Mouse (Mus musculus): Measurements from ENCODE around the gene Kcnj11. TPM values are rescaled to one million over a fixed set of nuclear protein-coding genes. Genes with fewer than 3 reads are reported as not detected.

The Kcnj11 gene
- polyA plus RNA-seq, 1 experiment from 2014 or later, result not detected

- H3K4me1 ChIP-seq (ENCODE audit: insufficient read depth), result peaks cover 2% of the 10 kb centered on the region; the same call in 1 of the 2 replicates
- H3K4me3 ChIP-seq (ENCODE audit: low read depth, low read length), result no peak overlapping the region
Measured at GRCm38 (mm10) chr7:46105484-46105883, 4.9 kb upstream of the Kcnj11 start.

DNA sequence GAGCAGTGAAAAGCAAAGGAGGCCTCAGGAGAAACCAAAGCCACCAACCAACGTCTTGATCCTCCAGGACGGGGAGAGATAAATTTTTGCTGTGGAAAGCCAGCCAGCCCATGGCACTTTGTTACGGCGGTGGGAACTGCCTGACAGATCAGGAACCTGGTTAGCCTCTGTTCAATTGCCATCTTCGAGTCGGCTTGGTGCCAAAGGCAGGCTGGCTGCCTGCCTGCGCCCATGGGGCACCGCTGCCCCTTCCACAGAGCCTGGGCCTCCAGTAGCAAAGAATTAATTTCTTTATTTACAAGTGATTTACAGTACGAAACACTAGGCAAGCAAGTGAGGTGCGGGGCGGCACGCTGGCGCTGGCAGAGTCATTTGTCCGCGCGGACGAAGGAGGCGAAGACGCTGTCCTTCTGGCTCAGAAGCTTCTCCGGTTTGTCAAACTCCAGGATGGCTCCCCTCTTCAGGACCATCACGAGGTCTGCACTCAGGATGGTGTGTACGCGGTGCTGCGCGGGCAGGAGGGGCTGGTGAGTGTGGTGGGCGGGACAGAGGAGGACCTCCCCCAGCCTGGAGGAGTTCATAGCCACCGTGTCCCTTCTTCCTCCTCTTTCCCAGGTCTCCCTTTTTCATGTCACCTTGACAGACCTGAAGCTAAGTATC, 3.8 kb upstream of the Kcnj11 start:
- 76% methylated on average over 27 of the region's 27 CpGs for WGBS
- Histone ChIP-seq H3K4me2 (no peak overlapping the region), H3K27me3 (ENCODE audit: insufficient read depth, low read length) (peaks cover 5% of the 10 kb centered on the region; the same call in 1 of the 2 replicates), H3K9ac (no peak overlapping the region), H3K27ac (ENCODE audit: low read depth) (no peak overlapping the region), H3K9me3 (ENCODE audit: low read depth, low read length) (no peaks in the 10 kb centered on the region), H3K36me3 (ENCODE audit: insufficient read depth) (no peaks in the 10 kb centered on the region), H3K4me1 (ENCODE audit: insufficient read depth) (peaks cover 4% of the 10 kb centered on the region; the same call in 1 of the 2 replicates), H3K4me3 (ENCODE audit: low read depth, low read length) (no peak overlapping the region)
- ATAC-seq (ENCODE audit: insufficient read depth), result no peak
- DNase-seq, result no peak
- TF ChIP-seq CTCF (IDR thresholded peaks at IDR 0.05; ENCODE audit: low read depth), result no peak

More at GRCm38 (mm10) chr7:46105484-46105883, 4.9 kb upstream of the Kcnj11 start:
- Histone ChIP-seq H3K9me3 (ENCODE audit: low read depth, low read length) (no peaks in the 10 kb centered on the region), H3K9ac (no peak overlapping the region), H3K36me3 (ENCODE audit: insufficient read depth) (no peaks in the 10 kb centered on the region), H3K27ac (ENCODE audit: low read depth) (no peak overlapping the region), H3K4me2 (no peak overlapping the region), H3K27me3 (ENCODE audit: insufficient read depth, low read length) (no peaks in the 10 kb centered on the region)
- no peak for DNase-seq
- no peak for ATAC-seq (ENCODE audit: insufficient read depth)
- WGBS, result 83% methylated on average over 7 of the region's 7 CpGs
- no peak for TF ChIP-seq CTCF (IDR thresholded peaks at IDR 0.05; ENCODE audit: low read depth)

DNA sequence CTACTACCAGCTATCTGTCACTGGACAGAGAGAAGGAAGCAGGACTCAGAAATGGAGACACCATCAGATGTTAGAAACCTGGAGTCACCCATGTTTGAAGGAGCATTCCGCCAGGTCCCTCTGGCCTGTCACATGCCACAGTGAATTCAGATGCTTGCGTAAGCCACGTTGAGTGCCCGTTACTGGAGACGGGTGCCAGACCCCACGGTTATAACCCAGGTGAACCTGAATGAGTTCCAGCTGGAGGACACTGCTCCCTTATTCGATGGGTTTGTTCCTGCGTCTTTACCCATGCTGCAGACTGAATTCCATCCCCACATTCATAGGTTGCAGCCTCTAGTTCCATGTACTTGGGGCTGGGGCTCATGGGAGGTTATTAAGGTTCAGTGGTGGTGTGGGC, 3.2 kb upstream of the Kcnj11 start:
- Histone ChIP-seq H3K27me3 (ENCODE audit: insufficient read depth, low read length) (peaks cover 6% of the 10 kb centered on the region; the same call in 1 of the 2 replicates), H3K36me3 (ENCODE audit: insufficient read depth) (no peaks in the 10 kb centered on the region), H3K27ac (ENCODE audit: low read depth) (no peak overlapping the region), H3K9ac (no peak overlapping the region), H3K4me2 (no peak overlapping the region), H3K4me3 (ENCODE audit: low read depth, low read length) (no peak overlapping the region), H3K4me1 (ENCODE audit: insufficient read depth) (peaks cover 4% of the 10 kb centered on the region; the same call in 1 of the 2 replicates), H3K9me3 (ENCODE audit: low read depth, low read length) (no peaks in the 10 kb centered on the region)
- ATAC-seq (ENCODE audit: insufficient read depth) (no peak), DNase-seq (no peak)
- WGBS, result 78% methylated on average over 8 of the region's 8 CpGs
- no peak for TF ChIP-seq CTCF (IDR thresholded peaks at IDR 0.05; ENCODE audit: low read depth)

- no peak overlapping the region for H3K4me2 ChIP-seq
- 71% methylated on average over 8 of the region's 8 CpGs for WGBS
Measured at GRCm38 (mm10) chr7:46103075-46103591, 2.6 kb upstream of the Kcnj11 start.

DNA sequence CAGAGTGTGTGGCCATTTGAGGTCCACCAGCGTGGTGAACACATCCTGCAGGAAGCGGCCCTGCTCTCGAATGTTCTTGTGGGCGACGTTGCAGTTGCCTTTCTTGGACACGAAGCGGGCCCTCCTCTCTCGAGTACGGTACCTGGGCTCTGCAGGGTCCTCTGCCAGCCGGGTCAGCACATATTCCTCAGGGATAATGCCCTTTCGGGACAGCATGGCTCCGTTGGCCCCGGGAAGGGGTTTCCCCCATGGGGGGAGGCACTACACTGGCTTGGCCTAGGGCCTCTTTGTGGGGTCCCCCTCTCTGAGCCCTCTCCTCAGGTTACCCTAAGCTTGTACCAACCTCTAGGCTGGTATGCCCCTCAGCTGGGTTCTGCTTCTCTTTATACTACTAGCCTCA, 882 bp downstream of the Kcnj11 start:
- WGBS, result 78% methylated on average over 13 of the region's 13 CpGs
- DNase-seq (no peak), ATAC-seq (ENCODE audit: insufficient read depth) (no peak)
- H3K9ac ChIP-seq, result no peak overlapping the region
- peaks cover 4% of the 10 kb centered on the region; the same call in 1 of the 2 replicates for H3K4me1 ChIP-seq (ENCODE audit: insufficient read depth)
- TF ChIP-seq CTCF (IDR thresholded peaks at IDR 0.05; ENCODE audit: low read depth), result no peak
- no peak overlapping the region for H3K4me3 ChIP-seq (ENCODE audit: low read depth, low read length)
- H3K9me3 ChIP-seq (ENCODE audit: low read depth, low read length), result no peaks in the 10 kb centered on the region
- H3K27ac ChIP-seq (ENCODE audit: low read depth), result no peak overlapping the region
- H3K36me3 ChIP-seq (ENCODE audit: insufficient read depth), result no peaks in the 10 kb centered on the region
- H3K4me2 ChIP-seq, result no peak overlapping the region
- H3K27me3 ChIP-seq (ENCODE audit: insufficient read depth, low read length), result peaks cover 13% of the 10 kb centered on the region

More at GRCm38 (mm10) chr7:46103075-46103591, 2.6 kb upstream of the Kcnj11 start:
- DNase-seq (no peak), ATAC-seq (ENCODE audit: insufficient read depth) (no peak)
- H3K4me1 ChIP-seq (ENCODE audit: insufficient read depth), result peaks cover 4% of the 10 kb centered on the region; the same call in 1 of the 2 replicates
- no peak overlapping the region for H3K27ac ChIP-seq (ENCODE audit: low read depth)
- H3K4me3 ChIP-seq (ENCODE audit: low read depth, low read length), result no peak overlapping the region
- H3K27me3 ChIP-seq (ENCODE audit: insufficient read depth, low read length), result peaks cover 6% of the 10 kb centered on the region; the same call in 1 of the 2 replicates
- H3K36me3 ChIP-seq (ENCODE audit: insufficient read depth), result no peaks in the 10 kb centered on the region
- TF ChIP-seq CTCF (IDR thresholded peaks at IDR 0.05; ENCODE audit: low read depth), result no peak
- no peak overlapping the region for H3K9ac ChIP-seq
- H3K9me3 ChIP-seq (ENCODE audit: low read depth, low read length), result no peaks in the 10 kb centered on the region

GRCm38 (mm10) chr7:46098919-46099286, 1.7 kb downstream of the Kcnj11 start:
- no peak overlapping the region for H3K4me2 ChIP-seq
- H3K4me3 ChIP-seq (ENCODE audit: low read depth, low read length), result no peak overlapping the region
- no peaks in the 10 kb centered on the region for H3K36me3 ChIP-seq (ENCODE audit: insufficient read depth)
- DNase-seq (no peak), ATAC-seq (ENCODE audit: insufficient read depth) (no peak)
- WGBS, result 87% methylated on average over 19 of the region's 19 CpGs
- peaks cover 4% of the 10 kb centered on the region; the same call in 1 of the 2 replicates for H3K4me1 ChIP-seq (ENCODE audit: insufficient read depth)
- H3K9ac ChIP-seq, result no peak overlapping the region
- H3K27me3 ChIP-seq (ENCODE audit: insufficient read depth, low read length), result peaks cover 13% of the 10 kb centered on the region
- no peaks in the 10 kb centered on the region for H3K9me3 ChIP-seq (ENCODE audit: low read depth, low read length)
- H3K27ac ChIP-seq (ENCODE audit: low read depth), result no peak overlapping the region
- no peak for TF ChIP-seq CTCF (IDR thresholded peaks at IDR 0.05; ENCODE audit: low read depth)

GRCm38 (mm10) chr7:46098221-46098918, 2.2 kb downstream of the Kcnj11 start:
- H3K27me3 ChIP-seq (ENCODE audit: insufficient read depth, low read length), result peaks cover 13% of the 10 kb centered on the region
- no peak overlapping the region; the same call in 1 of the 2 replicates for H3K4me2 ChIP-seq
- WGBS, result 66% methylated on average over 19 of the region's 19 CpGs
- no peak overlapping the region; the same call in 1 of the 2 replicates for H3K27ac ChIP-seq (ENCODE audit: low read depth)
- H3K4me3 ChIP-seq (ENCODE audit: low read depth, low read length), result no peak overlapping the region
- H3K4me1 ChIP-seq (ENCODE audit: insufficient read depth), result peaks cover 4% of the 10 kb centered on the region; the same call in 1 of the 2 replicates
- no peaks in the 10 kb centered on the region for H3K36me3 ChIP-seq (ENCODE audit: insufficient read depth)
- H3K9ac ChIP-seq, result no peak overlapping the region
- H3K9me3 ChIP-seq (ENCODE audit: low read depth, low read length), result no peaks in the 10 kb centered on the region
- TF ChIP-seq CTCF (IDR thresholded peaks at IDR 0.05; ENCODE audit: low read depth), result no peak
- ATAC-seq (ENCODE audit: insufficient read depth) (no peak), DNase-seq (no peak)
